Mouse (Mus musculus): ENCODE results near the gene Isl2.

DNA sequence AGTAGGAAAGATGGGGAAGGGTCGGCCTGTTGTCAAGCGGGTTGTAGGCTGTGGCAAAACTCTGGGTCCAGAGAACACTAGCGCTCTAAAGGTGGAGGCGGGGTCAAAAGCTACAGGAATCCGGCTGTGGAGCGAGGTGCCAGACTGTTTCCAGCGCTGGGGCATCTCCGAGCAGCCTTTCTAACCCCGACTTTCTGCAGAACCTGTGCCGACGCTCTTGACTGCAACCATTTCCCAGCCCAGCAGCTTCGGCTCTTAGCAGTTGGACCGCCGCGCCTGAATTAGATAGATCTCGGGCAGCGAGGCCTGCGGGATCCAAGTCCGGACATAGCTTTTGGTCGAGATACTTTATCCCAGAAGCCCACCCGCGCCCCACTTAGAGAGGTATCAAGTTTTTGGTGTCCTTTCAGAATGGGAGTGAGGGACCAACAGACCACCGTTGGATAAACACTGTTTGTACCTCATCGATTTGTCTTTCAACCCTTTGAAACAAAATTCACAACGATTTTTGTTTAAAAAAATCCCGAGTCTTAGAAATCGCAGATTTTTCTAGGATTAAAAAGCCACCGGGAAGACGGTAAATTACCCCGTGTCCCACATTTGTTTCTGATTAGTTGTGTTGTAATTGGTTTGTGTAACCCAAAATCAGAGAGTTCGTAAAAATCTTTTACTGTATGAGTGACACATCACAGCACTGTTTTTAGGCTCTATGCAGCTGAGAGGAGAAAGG, 1.4 kb downstream of the Isl2 start:
- TF ChIP-seq POLR2A (IDR thresholded peaks at IDR 0.05; ENCODE audit: low read depth, low read length) (no peak), USF1 (IDR thresholded peaks at IDR 0.05; ENCODE audit: low read depth, low read length) (no peak), CTCF (conservative IDR thresholded peaks at IDR 0.05 in 1 of 2, IDR thresholded peaks at IDR 0.05 in 1 of 2; ENCODE audit: low read depth in 2 of 2, low read length in 2 of 2) (no peak), ZMIZ1 (IDR thresholded peaks at IDR 0.05; ENCODE audit: low read depth, low read length) (no peak), IRF4 (IDR thresholded peaks at IDR 0.05; ENCODE audit: low read depth, low read length) (no peak), E2F4 (IDR thresholded peaks at IDR 0.05; ENCODE audit: insufficient replicate concordance, low read depth, low read length) (no peak)

Data from CH12.LX (cell line).